Mouse (Mus musculus) stomach, postnatal 0 days (tissue): ENCODE measurements at regions not wholly inside any gene's neighbourhood (a gene's known extent, or its start where the extent isn't known, plus 50 kb on each side); places are given as distances from the start of the nearest gene placed in this dataset.

Source experiments
- ATAC-seq: fragments of 200-750 bp; cut with Nextera tagmentation; 2 replicates; pipeline ENCODE4 v1.8.0; 2017; ENCODE audit not compliant: low FRiP score, low TSS enrichment
- DNase-seq: peaks from one replicate; pipeline ENCODE4 v3.0.0-alpha.2; 2016; ENCODE audit warnings: low spot score
- H3K27ac ChIP-seq: fragments of 300-500 bp; sonication (generic); replicated peaks from 2 replicates; pipeline ENCODE4 v1.5.1; 2014; ENCODE audit warnings: mild to moderate bottlenecking, control low read depth
- H3K27me3 ChIP-seq: fragments of 300-500 bp; sonication (generic); 2 replicates; pipeline ENCODE4 v1.6.1; 2014; ENCODE audit warnings: low read length; ENCODE audit not compliant: control insufficient read depth, insufficient read depth
- H3K36me3 ChIP-seq: fragments of 300-500 bp; sonication (generic); 2 replicates; pipeline ENCODE4 v1.6.1; 2014; ENCODE audit warnings: low read length, mixed read lengths; ENCODE audit not compliant: control insufficient read depth, insufficient read depth
- H3K4me1 ChIP-seq: fragments of 300-500 bp; sonication (generic); replicated peaks from 2 replicates; pipeline ENCODE4 v1.6.1; 2014; ENCODE audit warnings: antibody characterized with exemption; ENCODE audit not compliant: control insufficient read depth, insufficient read depth
- H3K4me2 ChIP-seq: fragments of 300-500 bp; sonication (generic); replicated peaks from 2 replicates; pipeline ENCODE4 v1.6.1; 2014; ENCODE audit warnings: low read depth, mild to moderate bottlenecking, control low read depth, moderate library complexity
- H3K4me3 ChIP-seq: fragments of 300-500 bp; sonication (generic); 2 replicates; pipeline ENCODE4 v1.5.1; 2014; ENCODE audit warnings: low read depth, low read length, control low read depth
- H3K9ac ChIP-seq: fragments of 300-500 bp; sonication (generic); 2 replicates; pipeline ENCODE4 v1.6.1; 2014; ENCODE audit warnings: mild to moderate bottlenecking, low read length, control low read depth, mixed read lengths
- H3K9me3 ChIP-seq: fragments of 300-500 bp; sonication (generic); 2 replicates; pipeline ENCODE4 v1.6.1; 2016; ENCODE audit warnings: low read length; ENCODE audit not compliant: control insufficient read depth
- CTCF ChIP-seq: IDR thresholded peaks from 2 replicates; pipeline ENCODE4 v1.5.1; 2016; ENCODE audit warnings: antibody characterized with exemption, low read depth, mild to moderate bottlenecking, moderate library complexity
- EP300 ChIP-seq: optimal IDR thresholded peaks from 2 replicates; pipeline ENCODE3; 2016; ENCODE audit warnings: antibody characterized with exemption
- WGBS: fragments of 180-500 bp; shearing (Covaris S2); extraction: QIAGEN DNeasy Blood & Tissue Kit; methylation state at CpG from one replicate; pipeline ENCODE4 v1.1.7; 2014; 5-methylcytosine and 5-hydroxymethylcytosine counted together

DNA sequence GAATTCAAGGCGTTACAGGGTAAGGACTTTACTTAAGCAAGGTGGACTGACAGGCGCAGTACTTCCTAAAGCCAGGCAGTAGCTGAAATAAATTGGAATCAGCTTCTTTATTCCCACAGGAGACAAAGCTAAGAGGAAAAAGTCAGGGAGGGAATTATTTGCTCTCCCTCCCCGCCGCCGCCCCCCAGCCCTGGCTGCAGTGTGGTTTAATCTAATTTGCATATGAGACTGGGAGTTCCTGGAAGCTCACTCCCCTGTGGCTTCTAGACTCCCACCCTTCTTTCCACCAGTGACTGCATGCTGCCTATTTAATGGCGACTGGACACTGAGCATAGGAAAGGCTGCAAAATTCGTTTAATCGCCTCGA is 2292.7 kb upstream of the Gm7489 start:
- Histone ChIP-seq H3K27me3 (no peaks in the 10 kb centered on the region), H3K36me3 (no peaks in the 10 kb centered on the region), H3K9me3 (no peaks in the 10 kb centered on the region), H3K9ac (no peak overlapping the region), H3K27ac (no peak overlapping the region), H3K4me2 (peak overlapping the region; percentile 41), H3K4me1 (0 out of 2 replicates have a peak, but pooled peaks cover 2% of the 10 kb centered on the region), H3K4me3 (peak overlapping the region; percentile 16; the same call in 1 of the 2 replicates)
- TF ChIP-seq EP300 (no peak), CTCF (no peak)
- 42% methylated on average over 9 of the region's 9 CpGs for WGBS
- DNase-seq (peak; percentile 44), ATAC-seq (peak; percentile 67)

DNA sequence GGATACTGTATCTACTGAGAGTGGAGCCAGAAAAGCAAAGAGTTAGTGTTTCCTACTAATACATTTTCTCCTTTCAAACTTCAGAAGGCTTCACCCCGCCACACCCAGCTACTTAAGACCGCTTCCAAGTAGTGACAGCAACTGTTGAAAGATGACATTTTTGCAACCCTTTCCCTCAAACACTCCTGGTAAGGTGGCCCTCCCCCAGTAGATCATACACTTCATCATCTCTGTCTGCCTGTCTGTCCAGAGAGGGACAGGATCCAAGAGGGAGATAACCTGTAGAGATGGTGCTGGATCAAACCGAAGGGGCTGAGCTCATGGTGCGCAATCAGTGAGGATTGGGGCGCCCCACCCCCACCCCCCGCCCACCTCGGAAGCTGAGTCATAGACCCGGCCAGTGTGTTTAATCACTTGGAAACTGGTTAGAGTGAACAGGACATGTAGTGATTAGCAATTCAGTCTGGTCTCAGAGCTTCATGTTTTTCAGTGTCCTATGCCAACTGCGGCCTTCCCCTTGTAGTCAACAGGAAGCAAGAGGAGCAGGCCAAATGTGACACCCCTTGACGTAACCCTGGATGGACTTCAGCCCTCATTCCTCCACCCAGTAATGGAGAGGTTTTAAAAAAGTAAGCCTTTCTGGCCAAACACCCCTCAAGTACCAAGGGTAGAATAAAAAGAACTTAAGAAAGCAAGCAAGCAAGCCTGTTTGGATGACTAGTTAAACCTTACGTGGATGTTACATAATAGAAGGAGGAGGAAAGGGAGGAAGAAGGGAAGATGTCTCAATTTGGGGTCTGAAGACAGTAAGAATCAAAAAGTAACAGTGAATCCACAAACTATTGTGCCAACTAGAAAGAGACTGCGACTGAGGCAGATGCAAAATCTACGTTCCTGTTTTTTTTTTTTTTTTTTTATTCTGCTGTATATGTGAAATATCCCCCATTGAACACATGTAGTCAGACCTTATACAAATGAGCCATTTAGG is 2291.9 kb upstream of the Gm7489 start:
- no peaks in the 10 kb centered on the region for H3K27me3 ChIP-seq

DNA sequence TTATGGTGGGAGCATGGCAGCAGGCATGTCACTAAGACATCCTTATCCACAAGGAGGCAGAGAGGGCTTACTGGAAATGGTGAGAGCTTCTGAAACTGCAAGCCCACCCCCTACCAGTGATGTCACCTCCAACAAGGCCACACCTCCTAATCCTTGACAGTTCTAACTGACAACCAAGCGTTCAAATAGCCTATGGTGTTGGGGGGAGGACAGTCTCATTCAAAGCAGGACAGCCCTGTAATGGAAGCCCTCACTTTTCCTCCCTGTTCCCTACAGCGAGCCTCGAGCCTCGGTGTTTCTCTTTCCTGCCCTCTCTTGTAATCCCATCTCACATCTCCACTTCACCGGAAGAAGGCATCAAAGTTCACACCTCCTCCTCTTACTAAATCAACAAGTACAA is 2290.6 kb upstream of the Gm7489 start:
- 73% methylated on average over 5 of the region's 5 CpGs for WGBS
- DNase-seq, result no peak
- no peak for ATAC-seq
- Histone ChIP-seq H3K27me3 (no peaks in the 10 kb centered on the region), H3K36me3 (no peaks in the 10 kb centered on the region), H3K9ac (no peak overlapping the region), H3K4me3 (no peak overlapping the region), H3K4me2 (no peak overlapping the region), H3K27ac (no peak overlapping the region), H3K9me3 (no peaks in the 10 kb centered on the region), H3K4me1 (0 out of 2 replicates have a peak, but pooled peaks cover 2% of the 10 kb centered on the region)
- no peak for TF ChIP-seq CTCF
- TF ChIP-seq EP300, result no peak

More for the DNA sequence above, 2291.9 kb upstream of the Gm7489 start:
- Histone ChIP-seq H3K4me3 (no peak overlapping the region), H3K4me1 (0 out of 2 replicates have a peak, but pooled peaks cover 2% of the 10 kb centered on the region), H3K9me3 (no peaks in the 10 kb centered on the region), H3K9ac (no peak overlapping the region), H3K4me2 (peak overlapping the region; percentile 32; the same call in 1 of the 2 replicates), H3K27ac (no peak overlapping the region), H3K36me3 (no peaks in the 10 kb centered on the region)
- peak; percentile 74 for ATAC-seq
- TF ChIP-seq EP300 (no peak), CTCF (no peak)
- DNase-seq, result peak; percentile 51
- 59% methylated on average over 13 of the region's 13 CpGs for WGBS

GRCm38 (mm10) chr15:51595655-51596054 is 2289.1 kb upstream of the Gm7489 start:
- Histone ChIP-seq H3K36me3 (no peaks in the 10 kb centered on the region), H3K9me3 (no peaks in the 10 kb centered on the region), H3K27me3 (no peaks in the 10 kb centered on the region), H3K9ac (no peak overlapping the region), H3K4me2 (no peak overlapping the region), H3K27ac (no peak overlapping the region), H3K4me1 (0 out of 2 replicates have a peak, but pooled peaks cover 2% of the 10 kb centered on the region), H3K4me3 (no peak overlapping the region)
- ATAC-seq, result no peak
- no peak for TF ChIP-seq EP300
- peak; percentile 82 for TF ChIP-seq CTCF
- WGBS, result 85% methylated on average over 1 of the region's 1 CpGs
- DNase-seq, result no peak

- 77% methylated on average over 3 of the region's 3 CpGs for WGBS
- no peaks in the 10 kb centered on the region for H3K36me3 ChIP-seq
- no peak for TF ChIP-seq EP300
- TF ChIP-seq CTCF, result no peak
- H3K4me3 ChIP-seq, result no peak overlapping the region
- H3K9ac ChIP-seq, result no peak overlapping the region
- H3K9me3 ChIP-seq, result no peaks in the 10 kb centered on the region
- no peak for ATAC-seq
- H3K4me2 ChIP-seq, result no peak overlapping the region
- no peak for DNase-seq
- no peaks in the 10 kb centered on the region for H3K27me3 ChIP-seq
- no peak overlapping the region for H3K27ac ChIP-seq
- H3K4me1 ChIP-seq, result 0 out of 2 replicates have a peak, but pooled peaks cover 2% of the 10 kb centered on the region
Measured at GRCm38 (mm10) chr15:51597841-51598240, 2286.9 kb upstream of the Gm7489 start.
